Mouse (Mus musculus): ENCODE measurements around the gene Msl1.

The Msl1 gene

GRCm38 (mm10) chr11:98849196-98849894 is 54.0 kb downstream of the Msl1 start:
- no peak for DNase-seq

GRCm38 (mm10) chr11:98850100-98851093 is 55.1 kb downstream of the Msl1 start:
- DNase-seq = no peak

GRCm38 (mm10) chr11:98854116-98854515 is 58.8 kb downstream of the Msl1 start:
- no peak for DNase-seq

GRCm38 (mm10) chr11:98854659-98855058 is 59.3 kb downstream of the Msl1 start:
- DNase-seq = no peak
